Mouse (Mus musculus) MEL (cell line): ENCODE measurements around the gene Ddx6. TPM values are rescaled to one million over a fixed set of nuclear protein-coding genes. Genes with fewer than 3 reads are reported as not detected.

Experiments used
- DNase-seq: peaks from one replicate; pipeline ENCODE4 v3.0.0; 2011; ENCODE audit warnings: low read depth, low spot score
- H3K27ac ChIP-seq: 2 replicates; pipeline ENCODE4 v1.5.1; 2012; ENCODE audit warnings: low read depth, mild to moderate bottlenecking, control low read depth, low read length, moderate library complexity; ENCODE audit not compliant: control insufficient read depth
- H3K27me3 ChIP-seq, 2 experiments: fragments of 150-350 bp in 1 of 2; sonication (generic) in 1 of 2; 2 replicates each; pipeline ENCODE4 v1.6.1; 2012; ENCODE audit warnings: low read length in 2 of 2, mild to moderate bottlenecking in 2 of 2, improper control_type of control experiment in 1 of 2, moderate library complexity in 1 of 2; ENCODE audit not compliant: insufficient read depth in 2 of 2, control insufficient read depth in 1 of 2
- H3K36me3 ChIP-seq, 2 experiments: 2 replicates each; pipeline ENCODE4 v1.6.1; 2012 to 2014; ENCODE audit warnings: low read length in 2 of 2, improper control_type of control experiment in 1 of 2, inconsistent platforms in 1 of 2, mild to moderate bottlenecking in 1 of 2; ENCODE audit not compliant: insufficient read depth in 2 of 2, control insufficient read depth in 1 of 2
- H3K4me1 ChIP-seq, 2 experiments: fragments of 150-350 bp in 1 of 2; sonication (generic) in 1 of 2; 2 replicates each; pipeline ENCODE4 v1.6.1; 2012; ENCODE audit warnings: low read length in 2 of 2, improper control_type of control experiment in 1 of 2, mild to moderate bottlenecking in 1 of 2; ENCODE audit not compliant: insufficient read depth in 2 of 2, control insufficient read depth in 1 of 2
- H3K4me3 ChIP-seq, 2 experiments: fragments of 150-350 bp in 1 of 2; sonication (generic) in 1 of 2; 2 replicates each; pipeline ENCODE4 v1.5.1; 2012; ENCODE audit warnings: low read depth in 2 of 2, low read length in 2 of 2, mild to moderate bottlenecking in 2 of 2, moderate library complexity in 2 of 2, control low read depth in 1 of 2, improper control_type of control experiment in 1 of 2; ENCODE audit not compliant: control insufficient read depth in 1 of 2, insufficient read depth in 1 of 2
- H3K79me2 ChIP-seq: 2 replicates; pipeline ENCODE4 v1.6.1; 2012; ENCODE audit warnings: mild to moderate bottlenecking, low read length, moderate library complexity; ENCODE audit not compliant: control insufficient read depth, poor library complexity, insufficient read depth
- H3K9ac ChIP-seq: 2 replicates; pipeline ENCODE4 v1.6.1; 2012; ENCODE audit warnings: low read depth, mild to moderate bottlenecking, control low read depth, low read length, moderate library complexity; ENCODE audit not compliant: control insufficient read depth, poor library complexity, severe bottlenecking
- H3K9me3 ChIP-seq: fragments of 150-350 bp; sonication (generic); replicated peaks from 2 replicates; pipeline ENCODE4 v1.6.1; 2012; ENCODE audit warnings: mild to moderate bottlenecking, low read length, improper control_type of control experiment, moderate library complexity; ENCODE audit not compliant: insufficient read depth
- BHLHE40 ChIP-seq: IDR thresholded peaks from 2 replicates; pipeline ENCODE4 v1.6.1; 2012; ENCODE audit warnings: low read depth, mild to moderate bottlenecking, inconsistent platforms, low read length, improper control_type of control experiment, borderline replicate concordance
- CHD1 ChIP-seq: IDR thresholded peaks from 2 replicates; pipeline ENCODE4 v1.6.1; 2012; ENCODE audit warnings: low read depth, mild to moderate bottlenecking, inconsistent platforms, low read length, improper control_type of control experiment
- CHD2 ChIP-seq: IDR thresholded peaks from 2 replicates; pipeline ENCODE4 v1.6.1; 2011; ENCODE audit warnings: low read length, improper control_type of control experiment
- CTCF ChIP-seq, 3 experiments: IDR thresholded peaks in 2 of 3; conservative IDR thresholded peaks in 1 of 3; 2 replicates each; pipeline ENCODE4 v1.5.1; 2011 to 2012; ENCODE audit warnings: low read length in 3 of 3, low read depth in 2 of 3, mild to moderate bottlenecking in 2 of 3, improper control_type of control experiment in 1 of 3, inconsistent platforms in 1 of 3, mixed read lengths in 1 of 3, moderate library complexity in 1 of 3; ENCODE audit not compliant: control insufficient read depth in 1 of 3, insufficient read depth in 1 of 3, poor library complexity in 1 of 3, severe bottlenecking in 1 of 3
- ETS1 ChIP-seq: IDR thresholded peaks from 2 replicates; pipeline ENCODE4 v1.6.1; 2012; ENCODE audit warnings: low read depth, mild to moderate bottlenecking, inconsistent platforms, low read length, improper control_type of control experiment, moderate library complexity
- HCFC1 ChIP-seq: IDR thresholded peaks from 2 replicates; pipeline ENCODE4 v1.6.1; 2012; ENCODE audit warnings: low read depth, mild to moderate bottlenecking, inconsistent platforms, low read length, improper control_type of control experiment, moderate library complexity
- KAT2A ChIP-seq: conservative IDR thresholded peaks from 2 replicates; pipeline ENCODE4 v1.6.1; 2012; ENCODE audit warnings: low read depth, low read length, improper control_type of control experiment, inconsistent platforms
- MAZ ChIP-seq: IDR thresholded peaks from 2 replicates; pipeline ENCODE4 v1.6.1; 2012; ENCODE audit warnings: low read depth, mild to moderate bottlenecking, inconsistent platforms, low read length, improper control_type of control experiment
- MXI1 ChIP-seq: IDR thresholded peaks from 2 replicates; pipeline ENCODE4 v1.6.1; 2011; ENCODE audit warnings: mild to moderate bottlenecking, low read depth, low read length, improper control_type of control experiment
- MYC ChIP-seq: IDR thresholded peaks from 2 replicates; pipeline ENCODE4 v1.6.1; 2011; ENCODE audit warnings: low read depth, mild to moderate bottlenecking, low read length, improper control_type of control experiment, moderate library complexity
- NELFE ChIP-seq: IDR thresholded peaks from 2 replicates; pipeline ENCODE4 v1.6.1; 2011; ENCODE audit warnings: low read depth, low read length, improper control_type of control experiment
- NRF1 ChIP-seq: IDR thresholded peaks from 2 replicates; pipeline ENCODE4 v1.6.1; 2014; ENCODE audit warnings: low read depth, mild to moderate bottlenecking, inconsistent platforms, low read length, improper control_type of control experiment, moderate library complexity; ENCODE audit not compliant: poor library complexity, insufficient read depth, severe bottlenecking
- POLR2A ChIP-seq, 2 experiments: IDR thresholded peaks; 2 replicates each; pipeline ENCODE4 v1.6.1; 2011 to 2012; ENCODE audit warnings: low read length in 2 of 2, mild to moderate bottlenecking in 2 of 2, control low read depth in 1 of 2, improper control_type of control experiment in 1 of 2, low read depth in 1 of 2, moderate library complexity in 1 of 2; ENCODE audit not compliant: control insufficient read depth in 1 of 2, insufficient read depth in 1 of 2, poor library complexity in 1 of 2
- POLR2AphosphoS2 ChIP-seq: IDR thresholded peaks from 2 replicates; pipeline ENCODE4 v1.6.1; 2011; ENCODE audit warnings: low read length, improper control_type of control experiment
- POLR2AphosphoS5 ChIP-seq: IDR thresholded peaks from 2 replicates; pipeline ENCODE4 v1.6.1; 2012; ENCODE audit warnings: low read depth, borderline replicate concordance, mild to moderate bottlenecking, inconsistent platforms, low read length, moderate library complexity, mixed read lengths
- RAD21 ChIP-seq: IDR thresholded peaks from 2 replicates; pipeline ENCODE4 v1.6.1; 2011; ENCODE audit warnings: mild to moderate bottlenecking, low read depth, low read length, improper control_type of control experiment
- SIN3A ChIP-seq: IDR thresholded peaks from 2 replicates; pipeline ENCODE4 v1.6.1; 2012; ENCODE audit warnings: low read length, improper control_type of control experiment, inconsistent platforms
- TAL1 ChIP-seq: IDR thresholded peaks from 2 replicates; pipeline ENCODE4 v1.6.1; 2012; ENCODE audit warnings: mild to moderate bottlenecking, inconsistent platforms, low read length, moderate library complexity, mixed read lengths
- TCF12 ChIP-seq: IDR thresholded peaks from 2 replicates; pipeline ENCODE4 v1.6.1; 2014; ENCODE audit warnings: low read depth, mild to moderate bottlenecking, inconsistent platforms, low read length, improper control_type of control experiment, moderate library complexity
- UBTF ChIP-seq: IDR thresholded peaks from 2 replicates; pipeline ENCODE4 v1.6.1; 2012; ENCODE audit warnings: low read depth, mild to moderate bottlenecking, inconsistent platforms, low read length, improper control_type of control experiment, moderate library complexity, borderline replicate concordance; ENCODE audit not compliant: insufficient read depth
- USF2 ChIP-seq, 2 experiments: IDR thresholded peaks; 2 replicates each; pipeline ENCODE4 v1.6.1; 2011 to 2012; ENCODE audit warnings: improper control_type of control experiment in 2 of 2, low read length in 2 of 2, borderline replicate concordance in 1 of 2, inconsistent platforms in 1 of 2, low read depth in 1 of 2, mild to moderate bottlenecking in 1 of 2; ENCODE audit not compliant: insufficient read depth in 1 of 2
- ZKSCAN1 ChIP-seq: IDR thresholded peaks from 2 replicates; pipeline ENCODE4 v1.6.1; 2012; ENCODE audit warnings: low read depth, mild to moderate bottlenecking, inconsistent platforms, low read length, improper control_type of control experiment, moderate library complexity
- ZMIZ1 ChIP-seq: IDR thresholded peaks from 2 replicates; pipeline ENCODE4 v1.6.1; 2012; ENCODE audit warnings: low read depth, mild to moderate bottlenecking, inconsistent platforms, low read length, improper control_type of control experiment, moderate library complexity
- ZNF384 ChIP-seq: IDR thresholded peaks from 2 replicates; pipeline ENCODE4 v1.6.1; 2012; ENCODE audit warnings: low read depth, mild to moderate bottlenecking, inconsistent platforms, low read length, improper control_type of control experiment
- polyA plus RNA-seq, 2 experiments: library from polyadenylated mRNA; stranded (reverse) in 1 of 2; unstranded in 1 of 2; fragments of >175 nt in 1 of 2; fragments of >200 nt in 1 of 2; gene quantifications; 2 replicates each; pipeline versions ENCODE4 v1.2.1 to v1.2.4; 2012; ENCODE audit warnings: low replicate concordance in 2 of 2, low read depth in 1 of 2; ENCODE audit not compliant: insufficient read length in 2 of 2, insufficient read depth in 1 of 2, missing spikeins in 1 of 2
- total RNA-seq: library from RNA; depleted of rRNA; stranded (reverse); fragments of 300-350 nt; gene quantifications from 2 replicates; pipeline ENCODE4 v1.2.3, GENCODE M21; 2012

The Ddx6 gene
- total and polyA plus RNA-seq, 3 experiments: 35.9 to 96.5 (median 41.9) TPM

DNA sequence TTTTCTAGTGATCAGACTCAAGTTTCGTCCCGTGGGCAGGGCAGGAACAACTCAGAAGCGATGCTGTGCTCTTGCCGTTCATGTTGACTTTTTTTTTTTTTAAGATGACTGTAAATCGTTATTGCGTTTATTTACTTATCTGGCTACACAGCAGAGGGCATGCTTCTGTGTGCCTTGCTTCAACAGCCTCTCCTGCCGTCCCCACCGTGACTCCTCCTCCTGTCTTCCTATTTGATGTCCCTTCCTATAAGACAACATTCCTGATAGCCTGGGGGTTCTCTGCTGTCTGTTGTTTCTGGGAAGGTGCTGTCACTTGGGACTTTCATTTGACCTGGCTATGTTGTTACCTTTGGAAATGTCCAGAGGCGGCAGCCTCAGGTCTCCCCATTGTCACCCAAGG lies 16.1 kb upstream of the Ddx6 start:
- H3K27me3 ChIP-seq: no peaks in the 10 kb centered on the region
- H3K9me3 ChIP-seq: no peaks in the 10 kb centered on the region
- H3K4me3 ChIP-seq: no peak overlapping the region
- peaks cover 7 to 27% of the 10 kb centered on the region in 2 experiments; a peak in 3 of 4 replicates for H3K4me1 ChIP-seq
- DNase-seq: no peak
- no peak overlapping the region for H3K27ac ChIP-seq
- H3K9ac ChIP-seq: no peak overlapping the region
- TF ChIP-seq ZNF384 (0 out of 2 replicates have a peak, but pooled peaks have one; percentile 9), ZKSCAN1 (no peak)
- no peaks in the 10 kb centered on the region for H3K79me2 ChIP-seq
- peaks cover 0 to 16% of the 10 kb centered on the region in 2 experiments; a peak in 2 of 4 replicates for H3K36me3 ChIP-seq

DNA sequence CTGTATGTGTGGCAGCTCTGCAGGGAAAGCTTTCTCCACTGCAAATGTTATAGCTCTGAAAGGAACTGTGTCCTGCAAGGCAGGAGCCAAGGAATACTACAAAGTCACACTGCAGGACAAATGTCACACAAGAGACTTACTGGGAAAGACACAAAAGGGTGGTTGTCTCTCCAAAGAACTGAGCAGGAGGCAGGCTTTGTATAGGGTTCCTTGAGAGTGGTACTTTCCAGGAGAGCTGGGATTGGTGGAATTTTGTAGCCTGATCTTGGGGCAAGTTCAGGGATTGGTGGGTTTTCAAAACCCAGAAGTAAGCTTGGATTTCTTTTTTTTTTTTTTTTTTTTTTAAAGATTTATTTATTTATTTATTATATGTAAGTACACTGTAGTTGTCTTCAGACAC lies 15.6 kb upstream of the Ddx6 start:
- Histone ChIP-seq H3K9ac (no peak overlapping the region), H3K4me1 (peaks cover 7 to 27% of the 10 kb centered on the region in 2 experiments; a peak in 3 of 4 replicates)
- DNase-seq: no peak

DNA sequence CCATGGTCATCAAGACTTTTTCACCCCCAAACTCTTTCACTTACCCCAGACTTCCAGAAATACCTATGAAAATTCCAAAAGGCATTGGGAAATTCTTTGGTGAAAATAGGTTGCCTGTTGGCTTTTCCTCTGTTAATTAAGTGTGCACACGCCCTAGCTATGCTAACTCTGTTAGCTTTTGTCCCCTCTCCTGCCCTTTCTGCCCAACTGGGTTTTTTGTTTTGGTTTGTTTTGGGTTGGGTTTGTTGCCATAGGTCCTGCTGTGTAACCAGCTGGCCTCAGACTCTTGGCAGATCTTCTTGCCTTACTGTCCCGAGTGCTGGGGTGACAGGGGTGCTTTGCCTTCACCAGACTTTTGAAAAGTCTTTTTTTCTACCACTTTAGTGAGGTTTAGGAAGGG lies 13.7 kb upstream of the Ddx6 start:
- no peak for DNase-seq
- H3K79me2 ChIP-seq: no peaks in the 10 kb centered on the region
- no peak overlapping the region for H3K9ac ChIP-seq
- H3K4me3 ChIP-seq: no peak overlapping the region
- H3K9me3 ChIP-seq: no peaks in the 10 kb centered on the region
- peaks cover 0 to 16% of the 10 kb centered on the region in 2 experiments; a peak in 2 of 4 replicates for H3K36me3 ChIP-seq
- no peaks in the 10 kb centered on the region for H3K27me3 ChIP-seq
- H3K4me1 ChIP-seq: peaks cover 7 to 27% of the 10 kb centered on the region in 2 experiments; a peak in 3 of 4 replicates
- TF ChIP-seq ETS1 (no peak), NRF1 (no peak), ZNF384 (no peak), TAL1 (no peak), ZKSCAN1 (no peak), CHD1 (no peak), NELFE (no peak), POLR2AphosphoS2 (no peak), ZMIZ1 (no peak), USF2 (IDR thresholded peaks at IDR 0.05; ENCODE audit: borderline replicate concordance in 1 of 2, insufficient read depth in 1 of 2, low read depth in 1 of 2, low read length in 2 of 2) (no peak), MXI1 (no peak), MAZ (no peak), UBTF (no peak), TCF12 (no peak), HCFC1 (no peak), KAT2A (no peak), BHLHE40 (no peak), POLR2A (IDR thresholded peaks at IDR 0.05; ENCODE audit: control insufficient read depth in 1 of 2, insufficient read depth in 1 of 2, low read depth in 1 of 2, low read length in 2 of 2, poor library complexity in 1 of 2) (no peak), SIN3A (no peak)
- H3K27ac ChIP-seq: no peak overlapping the region

More for the DNA sequence above, 15.6 kb upstream of the Ddx6 start:
- Histone ChIP-seq H3K27me3 (no peaks in the 10 kb centered on the region), H3K4me3 (no peak overlapping the region), H3K9me3 (no peaks in the 10 kb centered on the region), H3K79me2 (no peaks in the 10 kb centered on the region), H3K27ac (no peak overlapping the region), H3K36me3 (peaks cover 0 to 16% of the 10 kb centered on the region in 2 experiments; a peak in 2 of 4 replicates)
- TF ChIP-seq POLR2AphosphoS5 (no peak), NRF1 (no peak), HCFC1 (no peak), MYC (no peak), CTCF (IDR thresholded peaks at IDR 0.05 in 2 of 3, conservative IDR thresholded peaks at IDR 0.05 in 1 of 3; ENCODE audit: control insufficient read depth in 1 of 3, insufficient read depth in 1 of 3, low read depth in 2 of 3, low read length in 3 of 3, poor library complexity in 1 of 3, severe bottlenecking in 1 of 3) (no peak), CHD2 (no peak), RAD21 (no peak)
